Mouse (Mus musculus): ENCODE results near the gene Syt15. TPM values are rescaled to one million over a fixed set of nuclear protein-coding genes. Genes with fewer than 3 reads are reported as not detected.

Gene Syt15
- total and polyA plus RNA-seq, 2 experiments from 2014 or later: 0.31 to 1.0 TPM

DNA sequence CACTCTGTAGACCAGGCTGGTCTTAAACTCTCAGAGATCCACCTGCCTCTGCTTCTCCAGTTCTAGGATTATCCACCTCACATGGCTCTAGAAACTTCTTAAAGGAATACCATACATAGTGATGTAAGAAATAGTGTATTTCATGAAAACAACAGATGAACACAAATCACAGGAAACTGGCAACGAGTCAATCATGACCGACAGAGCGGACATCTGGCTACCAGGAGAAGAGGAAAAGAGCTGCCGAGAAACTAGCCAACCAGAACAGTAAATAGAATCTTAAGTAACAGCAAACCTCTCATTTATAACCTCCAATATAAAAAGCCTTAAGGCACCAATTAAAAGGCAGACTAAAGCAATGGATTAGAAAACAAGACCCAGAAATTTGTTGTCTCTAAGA, 60.3 kb downstream of the Syt15 start:
- no peak overlapping the region for H3K4me2 ChIP-seq (ENCODE audit: low read depth, low read length)
- WGBS: 56% methylated on average over 4 of the region's 4 CpGs

More for the DNA sequence above, 60.3 kb downstream of the Syt15 start:
- DNase-seq (ENCODE audit: low spot score): no peak
- H3K9me3 ChIP-seq (replicated peaks; ENCODE audit: control insufficient read depth, low read length): no peaks in the 10 kb centered on the region
- TF ChIP-seq EP300 (IDR thresholded peaks at IDR 0.05; ENCODE audit: low read depth) (no peak), CTCF (IDR thresholded peaks at IDR 0.05; ENCODE audit: low read depth) (no peak)
- ATAC-seq (ENCODE audit: insufficient read depth, low read depth): no peak
- no peaks in the 10 kb centered on the region for H3K27me3 ChIP-seq (ENCODE audit: control insufficient read depth, insufficient read depth, low read length)
- no peak overlapping the region for H3K9ac ChIP-seq (replicated peaks; ENCODE audit: low read depth, low read length)
- H3K4me1 ChIP-seq (ENCODE audit: control insufficient read depth, insufficient read depth): no peaks in the 10 kb centered on the region
- no peaks in the 10 kb centered on the region for H3K36me3 ChIP-seq (replicated peaks; ENCODE audit: control insufficient read depth, insufficient read depth, low read length)
- no peak overlapping the region for H3K4me3 ChIP-seq (ENCODE audit: low read depth, low read length)
- H3K27ac ChIP-seq (ENCODE audit: low read depth): no peak overlapping the region

Other genes starting within 250 kb of the Syt15 start
- gene Zfp488, start 240.8 kb upstream of the Syt15 start, total RNA-seq (2014; rRNA removed; ENCODE audit: low replicate concordance): not detected in 2 replicates
- gene Zfp488, start 240.8 kb upstream of the Syt15 start, polyA plus RNA-seq (2015; fragmentation: Nextera tagmentation; extraction: Ambion mirVana): not detected in 2 replicates
- not detected in 2 replicates for gene Gm30083, start 204.4 kb upstream of the Syt15 start, total RNA-seq (2014; rRNA removed; ENCODE audit: low replicate concordance)
- gene Gm30083, start 204.4 kb upstream of the Syt15 start, polyA plus RNA-seq (2015; fragmentation: Nextera tagmentation; extraction: Ambion mirVana): not detected in 2 replicates
- not detected in 2 replicates for gene Gm5460, start 202.8 kb upstream of the Syt15 start, total RNA-seq (2014; rRNA removed; ENCODE audit: low replicate concordance)
- 0.04 and 0.05 TPM in 2 replicates for gene Gm5460, start 202.8 kb upstream of the Syt15 start, polyA plus RNA-seq (2015; fragmentation: Nextera tagmentation; extraction: Ambion mirVana)
- gene Antxrl, start 166.9 kb upstream of the Syt15 start, total RNA-seq (2014; rRNA removed; ENCODE audit: low replicate concordance): not detected in 2 replicates
- not detected in 2 replicates for gene Antxrl, start 166.9 kb upstream of the Syt15 start, polyA plus RNA-seq (2015; fragmentation: Nextera tagmentation; extraction: Ambion mirVana)
- 4.8 and 5.5 TPM in 2 replicates for gene Anxa8, start 133.6 kb upstream of the Syt15 start, total RNA-seq (2014; rRNA removed; ENCODE audit: low replicate concordance)
- 1.7 and 2.3 TPM in 2 replicates for gene Anxa8, start 133.6 kb upstream of the Syt15 start, polyA plus RNA-seq (2015; fragmentation: Nextera tagmentation; extraction: Ambion mirVana)
- gene A630023A22Rik, start 116.8 kb upstream of the Syt15 start, total RNA-seq (2014; rRNA removed; ENCODE audit: low replicate concordance): not detected in 2 replicates
- gene A630023A22Rik, start 116.8 kb upstream of the Syt15 start, polyA plus RNA-seq (2015; fragmentation: Nextera tagmentation; extraction: Ambion mirVana): not detected in 2 replicates
- not detected in 2 replicates for gene Npy4r, start 67.1 kb upstream of the Syt15 start, total RNA-seq (2014; rRNA removed; ENCODE audit: low replicate concordance)
- gene Npy4r, start 67.1 kb upstream of the Syt15 start, polyA plus RNA-seq (2015; fragmentation: Nextera tagmentation; extraction: Ambion mirVana): 0.04 and 0.08 TPM in 2 replicates
- gene Gprin2, start 17.9 kb upstream of the Syt15 start, total RNA-seq (2014; rRNA removed; ENCODE audit: low replicate concordance): 0.31 and 0.53 TPM in 2 replicates
- 0.11 and 0.18 TPM in 2 replicates for gene Gprin2, start 17.9 kb upstream of the Syt15 start, polyA plus RNA-seq (2015; fragmentation: Nextera tagmentation; extraction: Ambion mirVana)
- 0.35 and 2.9 TPM in 2 replicates for gene Shld2, start 90.9 kb downstream of the Syt15 start, total RNA-seq (2014; rRNA removed; ENCODE audit: low replicate concordance)
- 9.6 and 10.9 TPM in 2 replicates for gene Shld2, start 90.9 kb downstream of the Syt15 start, polyA plus RNA-seq (2015; fragmentation: Nextera tagmentation; extraction: Ambion mirVana)
- gene Glud1, start 91.1 kb downstream of the Syt15 start, total RNA-seq (2014; rRNA removed; ENCODE audit: low replicate concordance): 55.9 and 70.0 TPM in 2 replicates
- gene Glud1, start 91.1 kb downstream of the Syt15 start, polyA plus RNA-seq (2015; fragmentation: Nextera tagmentation; extraction: Ambion mirVana): 57.0 and 58.3 TPM in 2 replicates
- gene Fam25c, start 135.8 kb downstream of the Syt15 start, total RNA-seq (2014; rRNA removed; ENCODE audit: low replicate concordance): not detected in 2 replicates
- not detected in 2 replicates for gene Fam25c, start 135.8 kb downstream of the Syt15 start, polyA plus RNA-seq (2015; fragmentation: Nextera tagmentation; extraction: Ambion mirVana)
- gene Sncg, start 155.2 kb downstream of the Syt15 start, total RNA-seq (2014; rRNA removed; ENCODE audit: low replicate concordance): 0.31 and 3.1 TPM in 2 replicates
- gene Sncg, start 155.2 kb downstream of the Syt15 start, polyA plus RNA-seq (2015; fragmentation: Nextera tagmentation; extraction: Ambion mirVana): 0.92 and 1.7 TPM in 2 replicates
- 41.7 and 85.7 TPM in 2 replicates for gene Mmrn2, start 155.9 kb downstream of the Syt15 start, total RNA-seq (2014; rRNA removed; ENCODE audit: low replicate concordance)
- 18.7 and 20.4 TPM in 2 replicates for gene Mmrn2, start 155.9 kb downstream of the Syt15 start, polyA plus RNA-seq (2015; fragmentation: Nextera tagmentation; extraction: Ambion mirVana)